24 mouse cellular contexts compared by ENCODE assay signal in genomic region chr1:132353389-132353788, GRCm38 (mm10). TPM values are rescaled to one million over a fixed set of nuclear protein-coding genes. Genes with fewer than 3 reads are reported as not detected.
DNase-seq lines count a peak whose midpoint lies in the region; ATAC-seq and TF ChIP-seq lines count a peak whose summit lies in the region.
"Had no signal": no experiment of that assay in that cellular context is flagged by ENCODE, and none has a peak within 500 bp of the region (broad histone marks: within the 10 kb centered on the region; RNA-seq: fewer than 3 reads in every experiment).

No protein-coding gene starts in this region.

- DNase-seq in kidney, postnatal 0 days (ENCODE audit: low spot score) = peak; percentile 51
- DNase-seq in 3134 (ENCODE audit: extremely low read depth, insufficient read length, low spot score) (peak; percentile 72), 3T3-L1 (ENCODE audit: low read depth, low spot score) (peak; percentile 77), MN1 (ENCODE audit: low spot score) (no peak)
- no peak for DNase-seq in natural killer cell, adult 2 months (ENCODE audit: low spot score in 2 of 2)
- no peak for DNase-seq in heart, embryonic 10.5 days (ENCODE audit: low spot score)
- DNase-seq: adrenal gland, postnatal 10 days; cerebellum, adult 9-10 months; gastrocnemius, postnatal 25 days; heart, adult 2 months; kidney, postnatal 10 days; retina, postnatal 1 day; right cerebral cortex, postnatal 4 days had no signal

- H3K36me3 ChIP-seq in kidney, postnatal 0 days (ENCODE audit: insufficient read depth, low read length) = peaks cover under 1% of the 10 kb centered on the region; the same call in 1 of the 2 replicates
- H3K36me3 ChIP-seq in kidney, embryonic 14.5 days (ENCODE audit: control insufficient read depth, insufficient read depth, low read length) = peaks cover 14% of the 10 kb centered on the region
- peaks cover 52% of the 10 kb centered on the region for H3K36me3 ChIP-seq in liver, embryonic 12.5 days
- peaks cover 16% of the 10 kb centered on the region for H3K36me3 ChIP-seq in heart, embryonic 10.5 days

- ATAC-seq in kidney, postnatal 0 days (replicated peaks; ENCODE audit: low FRiP score, low read depth) = peak; percentile 41; the same call in 1 of the 2 replicates
- no peak for ATAC-seq in kidney, embryonic 14.5 days (ENCODE audit: low FRiP score, low TSS enrichment)
- ATAC-seq in liver, embryonic 12.5 days = 0 out of 2 replicates have a peak, but pooled peaks have one; percentile 10
- ATAC-seq: forebrain, embryonic 15.5 days; inflammation-experienced regulatory T-cells, adult 6 months; midbrain, embryonic 16.5 days had no signal

- WGBS in kidney, postnatal 0 days = 30% methylated on average over 5 of the region's 5 CpGs
- WGBS in kidney, embryonic 14.5 days = 41% methylated on average over 5 of the region's 5 CpGs
- 56% methylated on average over 5 of the region's 5 CpGs for whole genome bisulfite sequencing in liver, embryonic 12.5 days (ENCODE audit: insufficient replicate concordance)
- WGBS in heart, embryonic 10.5 days = 36% methylated on average over 5 of the region's 5 CpGs

- H3K9ac ChIP-seq in kidney, postnatal 0 days (ENCODE audit: low read depth, low read length) = no peak overlapping the region
- no peak overlapping the region for H3K9ac ChIP-seq in kidney, embryonic 14.5 days (ENCODE audit: low read depth, low read length)
- H3K9ac ChIP-seq in liver, embryonic 12.5 days = no peak overlapping the region
- H3K9ac ChIP-seq: forebrain, embryonic 15.5 days; hindbrain, embryonic 13.5 days; liver, embryonic 14.5 days had no signal

- no peak overlapping the region for H3K4me3 ChIP-seq in kidney, postnatal 0 days (replicated peaks; ENCODE audit: low read depth, low read length)
- no peak overlapping the region for H3K4me3 ChIP-seq in kidney, embryonic 14.5 days (ENCODE audit: low read length)
- no peak overlapping the region for H3K4me3 ChIP-seq in liver, embryonic 12.5 days
- no peak overlapping the region for H3K4me3 ChIP-seq in heart, embryonic 10.5 days
- H3K4me3 ChIP-seq: erythroblast, embryonic 14.5 days; forebrain, embryonic 15.5 days; heart, adult 2 months; hindbrain, embryonic 13.5 days; left cerebral cortex, adult 2 months; limb, embryonic 10.5 days; megakaryocyte, embryonic 14.5 days had no signal

- no peaks in the 10 kb centered on the region for H3K27me3 ChIP-seq in kidney, postnatal 0 days (ENCODE audit: insufficient read depth, low read length)
- H3K27me3 ChIP-seq in kidney, embryonic 14.5 days (ENCODE audit: control insufficient read depth, insufficient read depth, low read length) = no peaks in the 10 kb centered on the region
- H3K27me3 ChIP-seq in liver, embryonic 12.5 days (replicated peaks) = no peaks in the 10 kb centered on the region
- H3K27me3 ChIP-seq in heart, embryonic 10.5 days (ENCODE audit: insufficient read depth, poor library complexity, severe bottlenecking) = no peaks in the 10 kb centered on the region
- H3K27me3 ChIP-seq: forebrain, embryonic 15.5 days; hindbrain, embryonic 13.5 days had no signal

- H3K4me1 ChIP-seq in kidney, postnatal 0 days (replicated peaks; ENCODE audit: insufficient read depth, low read length) = peaks cover 6% of the 10 kb centered on the region; the same call in 1 of the 2 replicates
- no peaks in the 10 kb centered on the region for H3K4me1 ChIP-seq in kidney, embryonic 14.5 days (ENCODE audit: control insufficient read depth, insufficient read depth, low read length)
- peaks cover 21% of the 10 kb centered on the region for H3K4me1 ChIP-seq in liver, embryonic 12.5 days
- peaks cover 37% of the 10 kb centered on the region for H3K4me1 ChIP-seq in heart, embryonic 10.5 days

- H3K27ac ChIP-seq in kidney, postnatal 0 days = no peak overlapping the region
- no peak overlapping the region for H3K27ac ChIP-seq in kidney, embryonic 14.5 days (ENCODE audit: low read depth, low read length)
- H3K27ac ChIP-seq in liver, embryonic 12.5 days = peak overlapping the region; percentile 37
- no peak overlapping the region for H3K27ac ChIP-seq in heart, embryonic 10.5 days
- H3K27ac ChIP-seq: forebrain, embryonic 15.5 days; heart, adult 2 months; hindbrain, embryonic 13.5 days; left cerebral cortex, adult 2 months; limb, embryonic 10.5 days; liver, embryonic 14.5 days had no signal

- H3K9me3 ChIP-seq in kidney, postnatal 0 days (replicated peaks; ENCODE audit: low read length) = no peaks in the 10 kb centered on the region
- no peaks in the 10 kb centered on the region for H3K9me3 ChIP-seq in kidney, embryonic 14.5 days (ENCODE audit: control insufficient read depth, low read length)
- peaks cover 8% of the 10 kb centered on the region for H3K9me3 ChIP-seq in liver, embryonic 12.5 days (replicated peaks)
- no peaks in the 10 kb centered on the region for H3K9me3 ChIP-seq in heart, embryonic 10.5 days
- H3K9me3 ChIP-seq: forebrain, embryonic 15.5 days; hindbrain, embryonic 13.5 days; limb, embryonic 10.5 days had no signal

- H3K4me2 ChIP-seq in kidney, postnatal 0 days (ENCODE audit: low read length) = no peak overlapping the region
- no peak overlapping the region for H3K4me2 ChIP-seq in kidney, embryonic 14.5 days (replicated peaks; ENCODE audit: low read depth, low read length)
- no peak overlapping the region for H3K4me2 ChIP-seq in liver, embryonic 12.5 days
- H3K4me2 ChIP-seq: forebrain, embryonic 15.5 days; hindbrain, embryonic 13.5 days had no signal

- no peak for TF ChIP-seq CTCF in kidney, postnatal 0 days (IDR thresholded peaks at IDR 0.05; ENCODE audit: low read depth)

RNA-seq across cellular contexts. Expression of gene Nuak2, which starts 37.5 kb away (rescaled TPM):
- polyA plus RNA-seq in kidney, postnatal 0 days (2015; fragmentation: Nextera tagmentation; extraction: Ambion mirVana) = 8.7 and 9.6 TPM in 2 replicates
- polyA plus RNA-seq in kidney, embryonic 14.5 days (2014; fragmentation: Nextera tagmentation; extraction: Ambion mirVana) = 1.4 and 2.3 TPM in 2 replicates
- polyA plus RNA-seq in liver, embryonic 12.5 days (2016; fragmentation: Nextera tagmentation; extraction: Ambion mirVana) = 1.3 and 1.7 TPM in 2 replicates
- polyA plus RNA-seq in heart, embryonic 10.5 days (2016; fragmentation: Nextera tagmentation; extraction: Ambion mirVana) = 3.0 and 3.4 TPM in 2 replicates
- polyA plus RNA-seq: erythroblast, embryonic 14.5 days had no signal

RNA-seq across cellular contexts. Expression of gene Tmcc2, which starts 37.7 kb away (rescaled TPM):
- polyA plus RNA-seq in kidney, postnatal 0 days (2015; fragmentation: Nextera tagmentation; extraction: Ambion mirVana) = 4.3 and 4.5 TPM in 2 replicates
- 5.5 and 6.2 TPM in 2 replicates for polyA plus RNA-seq in kidney, embryonic 14.5 days (2014; fragmentation: Nextera tagmentation; extraction: Ambion mirVana)
- polyA plus RNA-seq in liver, embryonic 12.5 days (2016; fragmentation: Nextera tagmentation; extraction: Ambion mirVana) = 342 and 350 TPM in 2 replicates
- polyA plus RNA-seq in heart, embryonic 10.5 days (2016; fragmentation: Nextera tagmentation; extraction: Ambion mirVana) = 10.1 and 12.6 TPM in 2 replicates

RNA-seq across cellular contexts. Expression of gene Klhdc8a, which starts 55.0 kb away (rescaled TPM):
- polyA plus RNA-seq in kidney, postnatal 0 days (2015; fragmentation: Nextera tagmentation; extraction: Ambion mirVana) = 4.1 and 5.0 TPM in 2 replicates
- polyA plus RNA-seq in kidney, embryonic 14.5 days (2014; fragmentation: Nextera tagmentation; extraction: Ambion mirVana) = 1.3 and 1.4 TPM in 2 replicates
- 0.06 and 0.07 TPM in 2 replicates for polyA plus RNA-seq in liver, embryonic 12.5 days (2016; fragmentation: Nextera tagmentation; extraction: Ambion mirVana)
- 0.26 and 0.60 TPM in 2 replicates for polyA plus RNA-seq in heart, embryonic 10.5 days (2016; fragmentation: Nextera tagmentation; extraction: Ambion mirVana)
- polyA plus RNA-seq: erythroblast, embryonic 14.5 days; inflammation-experienced regulatory T-cells, adult 6 months; limb, embryonic 10.5 days had no signal

Comparison
In these comparisons a context has a peak if more than half of its experiments do, and no peak if none do; other contexts are left out.
1. DNase-seq: peak in kidney, postnatal 0 days (single experiment), 3134 (single experiment) and 3T3-L1 (single experiment); none in natural killer cell, adult 2 months (0 of 2), heart, embryonic 10.5 days (single experiment) and MN1 (single experiment).
2. RNA of gene Tmcc2, which starts 37.7 kb away (polyA plus RNA-seq): 342 to 350 TPM in liver, embryonic 12.5 days; 10.1 to 12.6 TPM in heart, embryonic 10.5 days, 5.5 to 6.2 TPM in kidney, embryonic 14.5 days and 4.3 to 4.5 TPM in kidney, postnatal 0 days; every median in the first group is over 10 times any median in the second.